Mouse (Mus musculus): ENCODE data around the gene Ccnl1. TPM values are rescaled to one million over a fixed set of nuclear protein-coding genes. Genes with fewer than 3 reads are reported as not detected.
A peak's percentile ranks its signal among the peaks of the same experiment; 100 is the strongest.

Ccnl1 gene
- polyA plus RNA-seq, 1 experiment from 2014 or later, result 92.3 TPM

- in situ Hi-C loops (cut with MboI; ENCODE audit: low pct_unique_long_range_greater_than_20kb), result loop anchor here (25.0 kb wide), 1 partner anchor 1957 kb away; the partner anchor contains the start of gene Gmps
- ATAC-seq (no peak), DNase-seq (ENCODE audit: low read depth, low spot score) (no peak)
- TF ChIP-seq CTCF (IDR thresholded peaks at IDR 0.05), result no peak
- ChIA-PET POLR2A (interaction anchor here (0.9 to 1.3 kb wide), 3 partner anchors 12 to 43 kb away, joined by 3 to 9 read pairs (median 4); partner anchors contain the start of gene Ccnl1), CTCF (interaction anchor here (0.8 to 2.2 kb wide), 6 partner anchors 9 to 46 kb away, joined by 3 to 10 read pairs (median 4); no protein-coding TSS in a partner anchor)
- no peaks in the 10 kb centered on the region for H3K27me3 ChIP-seq
These were observed 13.3 kb downstream of the Ccnl1 start for GRCm38 (mm10) chr3:65944713-65945112.

GRCm38 (mm10) chr3:65943453-65943852 is 14.6 kb downstream of the Ccnl1 start:
- in situ Hi-C loops (cut with MboI; ENCODE audit: low pct_unique_long_range_greater_than_20kb), result loop anchor here (25.0 kb wide), 1 partner anchor 1956 kb away; the partner anchor contains the start of gene Gmps
- ChIA-PET CTCF (interaction anchor here (0.6 to 2.2 kb wide), 3 partner anchors 8 to 412 kb away, joined by 3 to 10 read pairs (median 4); no protein-coding TSS in a partner anchor), POLR2A (no interaction called here)
- no peaks in the 10 kb centered on the region for H3K27me3 ChIP-seq
- DNase-seq (ENCODE audit: low read depth, low spot score) (no peak), ATAC-seq (no peak)
- no peak for TF ChIP-seq CTCF (IDR thresholded peaks at IDR 0.05)

GRCm38 (mm10) chr3:65941052-65941451 is 17.0 kb downstream of the Ccnl1 start:
- POLR2A ChIA-PET, result no interaction called here
- no peak for ATAC-seq

GRCm38 (mm10) chr3:65938211-65938610 is 19.8 kb downstream of the Ccnl1 start:
- peak; percentile 84 for TF ChIP-seq CTCF (IDR thresholded peaks at IDR 0.05)
- in situ Hi-C loops (cut with MboI; ENCODE audit: low pct_unique_long_range_greater_than_20kb), result loop anchor here (5.0 to 25.0 kb wide), 4 partner anchors 54 to 1951 kb away; partner anchors contain the start of gene Gmps
- CTCF ChIA-PET, result interaction anchor here (0.7 to 4.2 kb wide), 12 partner anchors 9 to 618 kb away, joined by 3 to 33 read pairs (median 4); no protein-coding TSS in a partner anchor
- no peaks in the 10 kb centered on the region for H3K27me3 ChIP-seq
- POLR2A ChIA-PET, result no interaction called here
- DNase-seq (ENCODE audit: low read depth, low spot score) (no peak), ATAC-seq (peak; percentile 70)

More at GRCm38 (mm10) chr3:65941052-65941451, 17.0 kb downstream of the Ccnl1 start:
- CTCF ChIA-PET, result interaction anchor here (2.1 kb wide), 1 partner anchor 11 kb away, joined by 4 read pairs; no protein-coding TSS in a partner anchor
- in situ Hi-C loops (cut with MboI; ENCODE audit: low pct_unique_long_range_greater_than_20kb), result loop anchor here (25.0 kb wide), 1 partner anchor 1954 kb away; the partner anchor contains the start of gene Gmps
- no peak for DNase-seq (ENCODE audit: low read depth, low spot score)
- no peaks in the 10 kb centered on the region for H3K27me3 ChIP-seq
- no peak for TF ChIP-seq CTCF (IDR thresholded peaks at IDR 0.05)

GRCm38 (mm10) chr3:65936384-65936783 is 21.7 kb downstream of the Ccnl1 start:
- TF ChIP-seq CTCF (IDR thresholded peaks at IDR 0.05), result no peak
- no peak for DNase-seq (ENCODE audit: low read depth, low spot score)
- H3K27me3 ChIP-seq, result no peaks in the 10 kb centered on the region
- no peak for ATAC-seq
- ChIA-PET POLR2A (no interaction called here), CTCF (interaction anchor here (1.5 to 4.2 kb wide), 4 partner anchors 17 to 53 kb away, joined by 3 to 33 read pairs (median 12); no protein-coding TSS in a partner anchor)
- in situ Hi-C loops (cut with MboI; ENCODE audit: low pct_unique_long_range_greater_than_20kb), result loop anchor here (5.0 to 25.0 kb wide), 4 partner anchors 56 to 1949 kb away; partner anchors contain the start of gene Gmps

- no peaks in the 10 kb centered on the region for H3K27me3 ChIP-seq
- DNase-seq (ENCODE audit: low read depth, low spot score) (no peak), ATAC-seq (no peak)
- TF ChIP-seq CTCF (IDR thresholded peaks at IDR 0.05), result no peak
- in situ Hi-C loops (cut with MboI; ENCODE audit: low pct_unique_long_range_greater_than_20kb), result loop anchor here (5.0 to 25.0 kb wide), 4 partner anchors 57 to 1948 kb away; partner anchors contain the start of gene Gmps
- POLR2A ChIA-PET, result interaction anchor here (0.6 kb wide), 1 partner anchor 598 kb away, joined by 3 read pairs; no protein-coding TSS in a partner anchor
- CTCF ChIA-PET, result interaction anchor here (1.0 to 1.1 kb wide), 3 partner anchors 9 to 618 kb away, joined by 3 to 4 read pairs (median 3); no protein-coding TSS in a partner anchor
These were observed 22.9 kb downstream of the Ccnl1 start for GRCm38 (mm10) chr3:65935153-65935552.

GRCm38 (mm10) chr3:65933726-65934125 is 24.3 kb downstream of the Ccnl1 start:
- CTCF ChIA-PET, result interaction anchor here (1.0 kb wide), 1 partner anchor 57 kb away, joined by 3 read pairs; no protein-coding TSS in a partner anchor
- no peak for TF ChIP-seq CTCF (IDR thresholded peaks at IDR 0.05)
- POLR2A ChIA-PET, result no interaction called here
- in situ Hi-C loops (cut with MboI; ENCODE audit: low pct_unique_long_range_greater_than_20kb), result loop anchor here (5.0 to 25.0 kb wide), 3 partner anchors 616 to 1946 kb away; partner anchors contain the start of gene Gmps
- no peaks in the 10 kb centered on the region for H3K27me3 ChIP-seq
- no peak for ATAC-seq
- no peak for DNase-seq (ENCODE audit: low read depth, low spot score)

GRCm38 (mm10) chr3:65931542-65931941 is 26.5 kb downstream of the Ccnl1 start:
- in situ Hi-C loops (cut with MboI; ENCODE audit: low pct_unique_long_range_greater_than_20kb), result loop anchor here (5.0 to 25.0 kb wide), 3 partner anchors 614 to 1944 kb away; partner anchors contain the start of gene Gmps
- TF ChIP-seq CTCF (IDR thresholded peaks at IDR 0.05), result no peak
- no peaks in the 10 kb centered on the region for H3K27me3 ChIP-seq
- POLR2A ChIA-PET, result no interaction called here
- ATAC-seq (no peak), DNase-seq (ENCODE audit: low read depth, low spot score) (no peak)
- CTCF ChIA-PET, result interaction anchor here (1.4 to 1.7 kb wide), 2 partner anchors 13 to 578 kb away, joined by 4 to 6 read pairs; no protein-coding TSS in a partner anchor

- no peaks in the 10 kb centered on the region for H3K27me3 ChIP-seq
- in situ Hi-C loops (cut with MboI; ENCODE audit: low pct_unique_long_range_greater_than_20kb), result loop anchor here (5.0 to 25.0 kb wide), 3 partner anchors 613 to 1943 kb away; partner anchors contain the start of gene Gmps
- TF ChIP-seq CTCF (IDR thresholded peaks at IDR 0.05), result no peak
These were observed 27.4 kb downstream of the Ccnl1 start for GRCm38 (mm10) chr3:65930636-65931035.

More at GRCm38 (mm10) chr3:65930636-65931035, 27.4 kb downstream of the Ccnl1 start:
- ChIA-PET CTCF (interaction anchor here (1.0 to 2.2 kb wide), 8 partner anchors 15 to 613 kb away, joined by 3 to 19 read pairs (median 6); partner anchors contain the start of gene Ccnl1), POLR2A (interaction anchor here (0.7 to 1.6 kb wide), 2 partner anchors 28 to 295 kb away, joined by 3 to 4 read pairs; no protein-coding TSS in a partner anchor)
- no peak for ATAC-seq
- DNase-seq (ENCODE audit: low read depth, low spot score), result no peak
